Mouse (Mus musculus) lung, embryonic 14.5 days (tissue): ENCODE results near the gene Wdr76. TPM values are rescaled to one million over a fixed set of nuclear protein-coding genes. Genes with fewer than 3 reads are reported as not detected.
"Not testable (repeated sequence)": the region's sequence is repeated elsewhere in the genome, so short reads cannot be mapped to it uniquely, and the experiment has no call there.

Source experiments
- ATAC-seq: fragments of 200-750 bp; cut with Nextera tagmentation; 2 replicates; pipeline ENCODE4 v1.8.0; 2017; ENCODE audit warnings: mild to moderate bottlenecking, moderate TSS enrichment, moderate library complexity; ENCODE audit not compliant: insufficient read depth
- DNase-seq: peaks from one replicate; pipeline ENCODE4 v3.0.0-alpha.2; 2015
- H3K27ac ChIP-seq: fragments of 300-500 bp; sonication (generic); 2 replicates; pipeline ENCODE4 v1.5.1; 2014; ENCODE audit warnings: low read depth, mild to moderate bottlenecking, moderate library complexity
- H3K27me3 ChIP-seq: fragments of 300-500 bp; sonication (generic); 2 replicates; pipeline ENCODE4 v1.6.1; 2014; ENCODE audit warnings: low read length, control low read depth; ENCODE audit not compliant: insufficient read depth
- H3K36me3 ChIP-seq: fragments of 300-500 bp; sonication (generic); 2 replicates; pipeline ENCODE4 v1.6.1; 2014; ENCODE audit warnings: control low read depth; ENCODE audit not compliant: insufficient read depth
- H3K4me1 ChIP-seq: fragments of 300-500 bp; sonication (generic); 2 replicates; pipeline ENCODE4 v1.6.1; 2014; ENCODE audit warnings: antibody characterized with exemption, control low read depth; ENCODE audit not compliant: insufficient read depth
- H3K4me2 ChIP-seq: fragments of 300-500 bp; sonication (generic); 2 replicates; pipeline ENCODE4 v1.6.1; 2014; ENCODE audit warnings: mild to moderate bottlenecking
- H3K4me3 ChIP-seq: fragments of 300-500 bp; sonication (generic); 2 replicates; pipeline ENCODE4 v1.5.1; 2014; ENCODE audit warnings: low read depth, low read length
- H3K9ac ChIP-seq: fragments of 300-500 bp; sonication (generic); 2 replicates; pipeline ENCODE4 v1.6.1; 2014
- H3K9me3 ChIP-seq: fragments of 300-500 bp; sonication (generic); 2 replicates; pipeline ENCODE4 v1.6.1; 2016; ENCODE audit warnings: low read depth, low read length, control low read depth
- CTCF ChIP-seq: IDR thresholded peaks from 2 replicates; pipeline ENCODE4 v1.5.1; 2016; ENCODE audit warnings: antibody characterized with exemption, low read depth
- WGBS: fragments of 180-500 bp; shearing (Covaris S2); extraction: QIAGEN DNeasy Blood & Tissue Kit; methylation state at CpG from one replicate; pipeline ENCODE4 v1.1.7; 2014; 5-methylcytosine and 5-hydroxymethylcytosine counted together
- polyA plus RNA-seq: library from polyadenylated mRNA; unstranded; fragments of >200 nt; fragmentation: Nextera tagmentation; extraction: Ambion mirVana; gene quantifications from 2 replicates; pipeline ENCODE4 v1.2.1, GENCODE M21; 2014

Wdr76 gene
- polyA plus RNA-seq, result 10.2 and 10.4 TPM in 2 replicates

DNA sequence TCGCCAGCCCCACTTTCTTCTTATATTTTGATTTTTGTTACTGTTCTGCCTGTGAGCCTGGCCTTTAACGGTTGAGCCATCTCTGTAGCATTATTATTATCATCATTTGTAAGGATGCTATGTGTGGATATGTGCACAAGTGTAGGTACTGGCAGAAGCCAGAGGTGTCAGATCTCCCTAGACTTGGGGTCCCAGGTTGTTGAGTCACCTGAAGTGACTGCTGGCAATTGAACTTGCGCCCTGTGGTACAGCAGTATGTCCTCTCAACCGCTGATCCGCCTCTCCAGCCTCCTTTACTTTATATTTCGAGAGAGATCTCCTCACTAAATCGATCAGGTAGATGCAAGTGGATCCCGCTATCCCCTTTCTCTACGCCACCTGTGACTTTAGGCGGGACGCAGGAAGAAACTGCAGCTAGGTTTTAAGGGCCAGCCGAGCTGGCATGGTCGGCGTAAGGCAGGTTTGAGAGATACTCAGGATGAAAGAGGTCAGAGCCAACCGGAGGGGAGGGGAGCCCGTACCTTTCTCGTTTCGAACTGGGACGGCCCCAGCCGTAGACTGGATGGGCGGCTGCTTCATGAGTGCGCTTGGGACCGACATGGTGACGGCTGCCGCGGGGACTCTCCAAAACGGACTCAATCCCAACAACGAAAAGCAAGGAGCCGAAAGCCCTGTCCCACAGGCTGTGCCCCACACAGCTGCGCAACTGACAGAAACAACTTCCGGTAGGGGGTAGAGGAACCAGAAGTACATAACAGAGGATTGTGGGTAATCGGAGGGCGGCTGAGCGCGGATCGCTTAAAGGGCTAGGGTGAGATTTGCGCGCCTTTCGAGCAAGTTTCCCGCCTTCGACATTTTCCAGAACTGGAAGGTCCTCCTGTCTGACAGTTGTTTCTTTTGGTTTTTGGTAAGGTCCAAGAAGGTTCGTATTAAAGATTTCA is at the start of gene Wdr76, which contains the start of gene Mfap1a:
Gene Wdr76 (plus strand): TSS at position 782 of the 941 bp plus-strand sequence.
Gene Mfap1a (minus strand): TSS at position 724 of the 941 bp plus-strand sequence.
- WGBS, result 4% methylated on average over 39 of the region's 42 CpGs
- H3K4me1 ChIP-seq, H3K9me3 ChIP-seq, H3K36me3 ChIP-seq, H3K27me3 ChIP-seq: not testable (repeated sequence)
- ATAC-seq (peak; percentile 90), DNase-seq (peak; percentile 96)
- Histone ChIP-seq H3K4me2 (peak within 1 kb of the TSS; percentile 58), H3K9ac (peak within 1 kb of the TSS; percentile 55), H3K4me3 (peak within 1 kb of the TSS; percentile 55), H3K27ac (0 out of 2 replicates have a peak within 1 kb of the TSS, but pooled peaks have one; percentile 40)
- TF ChIP-seq CTCF, result peak; percentile 24; the same call in 1 of the 2 replicates

DNA sequence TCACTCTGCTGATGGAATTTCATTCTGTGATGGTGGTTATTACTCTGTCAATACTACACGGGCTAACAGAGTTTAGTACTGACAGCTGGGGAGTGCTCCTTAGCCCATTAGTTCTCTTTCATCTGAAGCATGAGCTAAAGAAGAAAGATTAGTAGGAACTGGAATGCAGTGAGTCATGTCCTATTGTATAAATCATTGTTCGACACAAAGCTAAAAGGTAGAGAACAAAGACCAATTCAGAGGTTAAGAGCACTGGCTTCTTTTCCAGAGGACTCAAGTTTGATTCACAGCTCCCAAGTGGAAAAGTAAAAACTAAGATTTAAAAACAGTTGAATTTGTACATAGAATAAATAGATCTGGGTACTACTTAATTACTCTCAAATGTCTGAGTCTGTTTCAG is 46.5 kb upstream of the Wdr76 start:
- DNase-seq (no peak), ATAC-seq (no peak)
- H3K4me3 ChIP-seq, result no peak overlapping the region
- H3K27ac ChIP-seq, result no peak overlapping the region
- H3K9ac ChIP-seq, result no peak overlapping the region
- no peak overlapping the region for H3K4me2 ChIP-seq
- WGBS, result 64% methylated on average over 2 of the region's 2 CpGs
- H3K9me3 ChIP-seq, result no peaks in the 10 kb centered on the region
- no peaks in the 10 kb centered on the region; the same call in 1 of the 2 replicates for H3K4me1 ChIP-seq
- H3K27me3 ChIP-seq, result no peaks in the 10 kb centered on the region
- TF ChIP-seq CTCF, result no peak
- peaks cover 24% of the 10 kb centered on the region for H3K36me3 ChIP-seq

DNA sequence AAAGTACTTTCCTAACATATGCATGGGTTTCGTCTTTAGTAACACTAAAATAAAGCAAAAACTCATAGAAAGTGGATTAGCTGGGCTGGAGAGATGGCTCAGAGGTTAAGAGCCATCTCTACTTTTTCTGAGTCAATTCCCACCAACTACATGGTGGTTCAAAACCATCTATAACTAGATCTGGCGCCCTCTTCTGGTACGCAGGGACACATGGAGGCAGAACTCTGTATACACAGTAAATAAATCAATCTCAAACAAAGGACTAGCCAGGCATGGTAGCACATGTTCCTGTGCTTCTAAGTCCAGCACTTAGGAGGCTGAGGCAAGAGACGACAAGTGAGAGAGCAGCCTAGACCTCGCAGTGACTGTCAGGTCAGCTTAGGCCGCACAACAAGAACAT is 37.5 kb upstream of the Wdr76 start:
- not testable (repeated sequence) for H3K4me1 ChIP-seq

GRCm38 (mm10) chr2:121472783-121473182 is 33.7 kb upstream of the Wdr76 start:
- 92% methylated on average over 3 of the region's 3 CpGs for WGBS
- ATAC-seq, DNase-seq, H3K27ac ChIP-seq, H3K36me3 ChIP-seq, H3K4me2 ChIP-seq, H3K4me1 ChIP-seq, H3K9ac ChIP-seq, H3K9me3 ChIP-seq, H3K4me3 ChIP-seq, H3K27me3 ChIP-seq: not testable (repeated sequence)

More for the DNA sequence above, 37.5 kb upstream of the Wdr76 start:
- DNase-seq, H3K27me3 ChIP-seq, H3K9ac ChIP-seq, ATAC-seq, H3K9me3 ChIP-seq, H3K36me3 ChIP-seq, H3K27ac ChIP-seq, H3K4me3 ChIP-seq, H3K4me2 ChIP-seq: not testable (repeated sequence)
- 60% methylated on average over 2 of the region's 6 CpGs for WGBS

DNA sequence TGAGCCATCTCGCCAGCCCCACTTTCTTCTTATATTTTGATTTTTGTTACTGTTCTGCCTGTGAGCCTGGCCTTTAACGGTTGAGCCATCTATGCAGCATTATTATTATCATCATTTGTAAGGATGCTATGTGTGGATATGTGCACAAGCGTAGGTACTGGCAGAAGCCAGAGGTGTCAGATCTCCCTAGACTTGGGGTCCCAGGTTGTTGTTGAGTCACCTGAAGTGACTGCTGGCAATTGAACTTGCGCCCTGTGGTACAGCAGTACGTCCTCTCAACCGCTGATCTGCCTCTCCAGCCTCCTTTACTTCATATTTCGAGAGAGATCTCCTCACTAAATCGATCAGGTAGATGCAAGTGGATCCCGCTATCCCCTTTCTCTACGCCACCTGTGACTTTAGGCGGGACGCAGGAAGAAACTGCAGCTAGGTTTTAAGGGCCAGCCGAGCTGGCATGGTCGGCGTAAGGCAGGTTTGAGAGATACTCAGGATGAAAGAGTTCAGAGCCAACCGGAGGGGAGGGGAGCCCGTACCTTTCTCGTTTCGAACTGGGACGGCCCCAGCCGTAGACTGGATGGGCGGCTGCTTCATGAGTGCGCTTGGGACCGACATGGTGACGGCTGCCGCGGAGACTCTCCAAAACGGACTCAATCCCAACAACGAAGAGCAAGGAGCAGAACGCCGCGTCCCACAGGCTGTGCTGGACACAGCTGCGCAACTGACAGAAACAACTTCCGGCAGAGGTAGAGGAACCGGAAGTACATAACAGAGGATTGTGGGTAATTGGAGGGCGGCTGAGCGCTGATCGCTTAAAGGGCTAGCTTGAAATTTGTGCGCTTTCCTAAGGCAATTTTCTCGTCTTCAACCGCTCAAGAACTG is 33.0 kb upstream of the Wdr76 start, which contains the start of gene Mfap1b:
Gene Mfap1b (minus strand): TSS at position 767 of the 879 bp plus-strand sequence.
- H3K9me3 ChIP-seq, H3K4me1 ChIP-seq, H3K36me3 ChIP-seq, H3K27me3 ChIP-seq: not testable (repeated sequence)
- DNase-seq (peak; percentile 95), ATAC-seq (peak; percentile 96)
- H3K4me2 ChIP-seq, result peak within 1 kb of the TSS; percentile 67
- WGBS, result 5% methylated on average over 37 of the region's 41 CpGs
- H3K4me3 ChIP-seq, result peak within 1 kb of the TSS; percentile 61
- H3K27ac ChIP-seq, result 0 out of 2 replicates have a peak within 1 kb of the TSS, but pooled peaks have one; percentile 50
- peak within 1 kb of the TSS; percentile 58 for H3K9ac ChIP-seq

GRCm38 (mm10) chr2:121474180-121474535 is 32.4 kb upstream of the Wdr76 start:
- peak overlapping the region; percentile 58 for H3K9ac ChIP-seq
- H3K36me3 ChIP-seq, result no peaks in the 10 kb centered on the region
- ATAC-seq (0 out of 2 replicates have a peak, but pooled peaks have one; percentile 57), DNase-seq (no peak)
- 0 out of 2 replicates have a peak, but pooled peaks cover 3% of the 10 kb centered on the region for H3K4me1 ChIP-seq
- peak overlapping the region; percentile 67 for H3K4me2 ChIP-seq
- WGBS, result 27% methylated on average over 8 of the region's 8 CpGs
- H3K4me3 ChIP-seq, result peak overlapping the region; percentile 61
- TF ChIP-seq CTCF, result no peak
- H3K27me3 ChIP-seq, result no peaks in the 10 kb centered on the region
- 0 out of 2 replicates have a peak overlapping the region, but pooled peaks have one; percentile 50 for H3K27ac ChIP-seq
- H3K9me3 ChIP-seq, result no peaks in the 10 kb centered on the region

GRCm38 (mm10) chr2:121475306-121475705 is 31.2 kb upstream of the Wdr76 start:
- ATAC-seq, DNase-seq, H3K4me2 ChIP-seq, H3K27me3 ChIP-seq, H3K9me3 ChIP-seq, H3K4me1 ChIP-seq, H3K27ac ChIP-seq, H3K4me3 ChIP-seq, H3K36me3 ChIP-seq, H3K9ac ChIP-seq: not testable (repeated sequence)
- WGBS, result 92% methylated on average over 2 of the region's 2 CpGs
